Mouse (Mus musculus): ENCODE results near the gene Six1. TPM values are rescaled to one million over a fixed set of nuclear protein-coding genes. Genes with fewer than 3 reads are reported as not detected.
"Not testable (repeated sequence)": the region's sequence is repeated elsewhere in the genome, so short reads cannot be mapped to it uniquely, and the experiment has no call there.

Six1 gene
- total RNA-seq (2021) = under 1 TPM; 0.14 to 0.43 TPM

- peak in 1 of 2 experiments; percentile 25 for DNase-seq (ENCODE audit: low spot score in 2 of 2)
Observed at GRCm38 (mm10) chr12:73053668-73054241, at the start of gene Six1. Gene Six1 (minus strand): TSS chr12:73053887.

GRCm38 (mm10) chr12:73098593-73098992 is 44.9 kb upstream of the Six1 start:
- intact Hi-C loops (cut with DNase I) = no loop called here

More at GRCm38 (mm10) chr12:73053668-73054241, at the start of gene Six1:
- intact Hi-C loops (cut with DNase I) = no loop called here

GRCm38 (mm10) chr12:73096177-73096576 is 42.5 kb upstream of the Six1 start:
- intact Hi-C loops (cut with DNase I); DNase-seq (ENCODE audit: low spot score in 2 of 2): not testable (repeated sequence)

More at GRCm38 (mm10) chr12:73098593-73098992, 44.9 kb upstream of the Six1 start:
- no peak for DNase-seq (ENCODE audit: low spot score in 2 of 2)

- no peak for DNase-seq (ENCODE audit: low spot score in 2 of 2)
- intact Hi-C loops (cut with DNase I) = no loop called here
Observed at GRCm38 (mm10) chr12:73094605-73095004, 40.9 kb upstream of the Six1 start.

DNA sequence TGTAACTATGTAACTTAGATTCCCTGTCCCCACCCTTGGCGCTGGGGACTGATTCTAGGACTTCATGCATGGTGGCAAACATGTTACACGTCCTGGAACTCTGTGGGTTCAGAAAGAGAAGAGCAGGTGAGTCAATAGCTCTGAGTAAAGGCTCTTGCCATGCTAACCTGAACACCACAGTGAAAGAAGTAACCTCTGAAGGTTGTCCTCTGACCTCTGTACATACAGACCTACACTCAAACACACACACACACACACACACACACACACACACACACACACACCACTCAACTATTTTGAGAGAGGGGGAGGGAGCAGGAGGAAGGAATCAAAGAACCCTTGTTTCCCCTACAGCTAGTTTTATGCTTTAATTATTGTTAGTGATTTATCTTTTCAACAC is 40.5 kb upstream of the Six1 start:
- intact Hi-C loops (cut with DNase I) = no loop called here
- DNase-seq (ENCODE audit: low spot score in 2 of 2) = no peak

DNA sequence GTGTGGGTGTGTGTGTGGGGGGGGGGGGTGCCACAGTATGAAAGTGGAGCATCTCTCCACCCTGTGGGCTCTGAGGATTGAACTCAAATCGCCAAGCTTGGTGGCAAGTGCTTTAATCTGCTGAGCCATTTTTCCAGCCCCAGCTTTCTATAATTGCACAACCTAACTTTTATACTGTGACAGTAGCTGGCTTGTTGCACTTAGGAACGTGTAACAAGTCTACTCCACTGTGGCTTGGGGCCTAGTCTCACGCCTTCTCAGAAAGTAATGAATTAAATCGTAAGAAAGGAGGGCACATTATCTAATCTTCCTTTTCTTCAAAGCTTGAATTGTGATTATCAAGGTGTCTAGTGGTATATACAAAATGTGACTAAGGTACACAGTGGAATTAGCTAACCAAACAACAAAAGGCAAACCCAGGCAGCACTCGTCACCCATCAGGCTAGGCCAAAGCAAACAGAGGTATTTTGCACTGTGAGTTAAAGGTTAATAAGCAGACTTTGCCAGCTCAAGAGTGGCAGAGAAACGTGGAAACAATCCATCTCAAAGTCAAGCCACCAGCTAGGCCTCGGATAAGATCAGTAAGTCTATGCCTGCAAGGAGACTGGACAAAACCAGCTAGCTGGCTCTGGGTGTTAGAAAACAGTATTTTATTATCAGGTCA is 37.1 kb upstream of the Six1 start:
- intact Hi-C loops (cut with DNase I) = no loop called here
- no peak for DNase-seq (ENCODE audit: low spot score in 2 of 2)

GRCm38 (mm10) chr12:73088911-73089310 is 35.2 kb upstream of the Six1 start:
- no peak for DNase-seq (ENCODE audit: low spot score in 2 of 2)
- intact Hi-C loops (cut with DNase I) = no loop called here

GRCm38 (mm10) chr12:73088500-73088899 is 34.8 kb upstream of the Six1 start:
- DNase-seq (ENCODE audit: low spot score in 2 of 2) = no peak
- intact Hi-C loops (cut with DNase I) = no loop called here

DNA sequence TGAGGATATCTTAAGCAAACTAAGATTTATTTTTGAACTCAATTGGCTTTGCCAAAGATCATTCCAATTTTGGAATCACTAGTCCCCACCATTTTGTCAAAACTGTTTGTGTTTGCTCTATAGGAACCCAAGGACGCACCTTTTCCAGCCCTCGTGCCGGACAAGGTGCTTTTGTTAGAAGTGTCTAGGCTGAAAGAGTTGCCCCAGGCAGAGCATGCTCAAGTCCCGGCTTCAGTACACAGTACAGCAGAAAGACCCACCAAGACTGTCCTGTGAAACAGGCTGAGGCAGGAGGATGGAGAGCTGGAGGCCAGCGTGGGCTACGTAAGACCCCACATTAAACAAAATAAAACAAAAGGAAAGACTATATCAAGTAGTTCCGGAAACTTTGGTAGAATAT is 33.4 kb upstream of the Six1 start:
- no peak for DNase-seq (ENCODE audit: low spot score in 2 of 2)
- intact Hi-C loops (cut with DNase I) = no loop called here

DNA sequence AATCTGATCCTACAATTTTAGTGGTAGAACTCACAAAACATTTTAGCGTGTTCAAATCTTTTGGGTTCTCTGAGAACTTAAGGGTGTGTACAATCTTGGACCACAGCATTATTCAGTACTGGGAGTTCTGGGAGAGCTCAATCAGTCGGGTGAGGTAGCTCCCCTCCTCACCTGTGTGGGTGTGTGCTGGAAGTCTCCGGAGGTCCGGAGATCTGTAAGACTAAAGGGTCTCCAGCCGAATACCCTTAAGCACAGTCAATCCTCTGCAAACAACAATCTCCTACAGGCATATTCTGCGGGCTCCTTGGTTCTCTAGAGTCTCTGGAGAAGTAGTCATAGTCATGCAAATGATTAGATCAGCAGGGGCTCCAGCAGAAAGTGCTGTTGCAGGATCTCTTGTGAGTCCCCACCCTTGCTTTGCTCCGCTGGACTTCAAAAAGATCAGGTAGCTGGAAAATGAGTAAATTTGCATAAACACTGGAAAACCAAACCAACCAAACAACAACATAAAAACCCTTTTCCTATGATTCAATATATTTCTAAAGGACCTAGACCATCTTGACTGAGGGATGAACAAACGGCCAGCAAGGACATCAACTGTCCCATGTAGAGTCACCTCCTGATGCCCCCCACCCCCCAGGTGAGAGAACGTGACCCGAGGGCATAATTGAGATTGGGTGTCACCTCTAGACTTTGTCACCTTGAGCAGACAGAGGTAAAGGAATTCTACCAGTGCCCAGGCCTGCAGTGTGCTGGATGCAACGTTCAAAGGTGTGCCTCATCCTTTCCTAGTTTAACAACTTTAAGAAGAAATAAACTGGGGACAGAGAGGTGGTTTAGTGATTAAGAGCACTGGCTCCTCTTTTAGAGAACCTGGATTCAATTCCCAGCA is 32.3 kb upstream of the Six1 start:
- intact Hi-C loops (cut with DNase I) = no loop called here
- DNase-seq (ENCODE audit: low spot score in 2 of 2) = no peak

DNA sequence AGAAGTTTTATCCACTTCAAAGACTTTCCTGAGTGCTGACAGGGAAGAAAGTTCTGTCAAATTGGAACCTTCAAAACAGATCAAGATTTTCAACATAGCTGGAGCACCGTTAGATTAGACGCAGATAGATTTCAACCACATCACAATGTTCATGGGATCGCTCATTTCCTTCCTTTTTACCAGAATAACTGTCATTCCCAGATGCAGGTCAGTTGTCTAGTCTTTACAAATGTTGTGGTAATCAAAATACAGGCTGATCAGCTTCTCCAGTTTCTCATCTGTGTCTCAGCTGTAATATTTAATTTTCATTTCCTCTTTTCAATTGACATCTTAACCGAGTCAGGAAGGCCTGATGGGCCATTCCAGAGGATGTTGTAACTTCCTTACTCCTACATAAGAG is 30.1 kb upstream of the Six1 start:
- no peak for DNase-seq (ENCODE audit: low spot score in 2 of 2)
- intact Hi-C loops (cut with DNase I) = no loop called here

DNA sequence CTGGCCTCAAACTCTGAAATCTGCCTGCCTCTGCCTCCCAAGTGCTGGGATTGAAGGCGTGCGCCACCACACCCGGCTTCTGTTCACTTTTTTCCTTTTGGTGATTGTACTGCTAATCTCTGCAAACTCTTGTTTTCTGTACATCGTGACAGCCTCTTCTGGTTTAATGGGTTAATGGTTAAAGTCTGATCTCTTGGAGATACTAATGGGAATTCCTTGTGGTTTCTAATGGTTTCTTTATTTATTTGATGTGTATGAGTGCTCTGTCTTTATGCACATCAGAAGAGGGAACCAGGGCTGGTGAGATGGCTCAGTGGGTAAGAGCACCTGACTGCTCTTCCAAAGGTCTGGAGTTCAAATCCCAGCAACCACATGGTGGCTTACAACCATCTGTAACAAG is 28.1 kb upstream of the Six1 start:
- DNase-seq (ENCODE audit: low spot score in 2 of 2) = not testable (repeated sequence)

DNA sequence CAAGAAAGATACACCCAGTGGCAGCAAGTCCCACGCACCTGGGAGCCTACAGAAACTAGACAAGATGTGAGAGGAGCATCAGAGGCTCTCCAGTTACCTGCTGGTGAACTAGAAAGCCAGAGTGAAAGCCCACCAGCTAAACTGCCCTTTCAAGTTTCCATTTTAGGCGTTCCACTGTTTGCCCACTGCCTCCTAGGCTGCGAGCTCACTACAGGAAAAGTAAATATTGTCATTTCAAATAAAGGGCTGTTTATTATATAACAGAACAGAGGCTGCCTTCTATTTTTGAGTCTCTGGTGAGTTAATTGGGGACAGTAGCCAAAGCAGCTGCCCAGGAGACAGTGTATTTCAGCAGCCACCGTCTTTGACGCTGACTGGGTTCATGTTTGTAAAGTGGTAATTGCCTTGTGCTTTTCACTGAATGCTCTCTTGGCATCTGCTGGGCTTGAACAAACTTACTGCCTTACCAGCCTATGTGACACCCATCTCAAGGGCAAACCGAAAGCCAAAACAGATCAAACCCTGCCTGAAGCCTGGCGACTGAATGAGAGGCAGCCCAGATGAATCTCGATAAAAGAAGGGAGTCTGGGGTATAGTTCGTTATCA is 7.2 kb upstream of the Six1 start:
- intact Hi-C loops (cut with DNase I) = no loop called here
- DNase-seq (ENCODE audit: low spot score in 2 of 2) = no peak

More for the DNA sequence above, 28.1 kb upstream of the Six1 start:
- intact Hi-C loops (cut with DNase I) = not testable (repeated sequence)

- intact Hi-C loops (cut with DNase I) = no loop called here
Observed at GRCm38 (mm10) chr12:73057492-73057891, 3.8 kb upstream of the Six1 start.

GRCm38 (mm10) chr12:73055451-73055850 is 1.8 kb upstream of the Six1 start:
- no peak for DNase-seq (ENCODE audit: low spot score in 2 of 2)
- intact Hi-C loops (cut with DNase I) = no loop called here

More at GRCm38 (mm10) chr12:73057492-73057891, 3.8 kb upstream of the Six1 start:
- DNase-seq (ENCODE audit: low spot score in 2 of 2) = no peak

DNA sequence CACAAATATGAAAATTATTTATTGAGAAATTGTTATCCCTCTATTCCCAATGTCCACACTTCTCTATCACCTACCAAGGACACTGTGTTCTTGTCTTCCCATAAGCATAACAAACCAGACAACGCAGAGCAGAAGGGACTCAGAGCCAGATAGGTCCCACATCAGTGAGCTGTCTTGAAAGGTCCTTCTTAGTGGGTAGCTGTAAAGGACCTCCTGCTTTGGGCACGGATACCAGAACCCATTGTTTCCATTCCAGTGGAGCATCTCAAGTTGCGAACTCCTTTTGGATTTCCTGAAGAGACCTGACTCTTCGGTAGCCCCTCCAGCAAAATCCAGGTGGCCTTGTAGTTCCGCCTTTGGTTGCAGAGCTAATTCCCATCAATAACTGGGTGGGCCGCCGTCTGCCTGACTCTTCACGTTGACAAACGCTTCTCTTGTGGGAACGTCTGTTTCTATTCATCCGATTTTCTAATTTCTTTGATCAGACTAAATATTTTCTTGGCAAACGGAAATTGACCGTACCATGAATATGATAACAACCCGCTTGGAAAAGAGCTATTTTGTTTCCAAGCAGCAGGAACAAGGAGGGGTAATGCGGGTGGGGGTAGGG is 994 bp upstream of the Six1 start:
- peak in 1 of 2 experiments; percentile 3 for DNase-seq (ENCODE audit: low spot score in 2 of 2)
- intact Hi-C loops (cut with DNase I) = no loop called here

- DNase-seq (ENCODE audit: low spot score in 2 of 2) = peak in 1 of 2 experiments; percentile 13
- intact Hi-C loops (cut with DNase I) = no loop called here
Observed at GRCm38 (mm10) chr12:73052651-73053591, 766 bp downstream of the Six1 start.

GRCm38 (mm10) chr12:73052036-73052650 is 1.5 kb downstream of the Six1 start:
- DNase-seq (ENCODE audit: low spot score in 2 of 2) = no peak
- intact Hi-C loops (cut with DNase I) = no loop called here

All from left cerebral cortex, postnatal 25 days (tissue).